In genomic region chr3:36427386-36427785, GRCm38 (mm10) we compare ENCODE assay signal across 19 mouse cellular contexts. TPM values are rescaled to one million over a fixed set of nuclear protein-coding genes. Genes with fewer than 3 reads are reported as not detected.
"Had no signal": no experiment of that assay in that cellular context is flagged by ENCODE, and none has a peak within 500 bp of the region (broad histone marks: within the 10 kb centered on the region; RNA-seq: fewer than 3 reads in every experiment).

No protein-coding gene starts in this region.

- DNase-seq: gastrocnemius, postnatal 14 days; gastrocnemius, postnatal 36 days; heart, adult 18-20 months; heart, postnatal 10 days; kidney, adult 11 months; kidney, adult 2 months; kidney, adult 9 months; kidney, postnatal 14 days; kidney, postnatal 36 days; left cerebral cortex, postnatal 4 days had no signal

- ATAC-seq: hindbrain, postnatal 0 days; intestine, embryonic 16.5 days; liver, embryonic 12.5 days had no signal

RNA-seq across cellular contexts. Expression of gene 1810062G17Rik, which starts 48.4 kb away (rescaled TPM):
- total RNA-seq: gastrocnemius, adult 18-20 months; gastrocnemius, adult 8-10 months; heart, adult 18-20 months; hematopoietic stem cell, adult 5-6 weeks; hindbrain, postnatal 0 days; layer of hippocampus, adult 2 months; layer of hippocampus, postnatal 25 days; left cerebral cortex, adult 2 months; left cerebral cortex, postnatal 4 days had no signal
